Mouse (Mus musculus) gastrocnemius, postnatal 4 days (tissue): ENCODE measurements around the gene Zfp639. TPM values are rescaled to one million over a fixed set of nuclear protein-coding genes. Genes with fewer than 3 reads are reported as not detected.

Experiments
- DNase-seq, 2 experiments: peaks; one replicate each; pipeline ENCODE4 v3.0.0; 2021 to 2022; ENCODE audit warnings: low spot score in 2 of 2, mixed read lengths in 2 of 2
- long read RNA-seq, 2 experiments: library from polyadenylated mRNA; stranded (forward); transcript quantifications; one replicate each; pipeline ENCODE4 v2.0.0; 2021
- total RNA-seq, 2 experiments: library from RNA; stranded (reverse); gene quantifications; 2 replicates each; pipeline ENCODE4 v1.2.3; 2021

Zfp639 gene
- 10 to 100 TPM; 28.9 to 38.0 TPM for total RNA-seq
- long read RNA-seq, experiment 1, transcript Zfp639-202 (7 exons, 1,988 nt), result major isoform, 9 of 23 reads
- long read RNA-seq, experiment 1, transcript Zfp639-205 (7 exons, 2,211 nt), result minor isoform, 5 of 23 reads
- long read RNA-seq, experiment 1, partial matches to known transcripts, result 3 of 23 reads
- long read RNA-seq, experiment 1, other reads (novel, unspliced or antisense), result 5 of 23 reads
- long read RNA-seq, experiment 2, transcript Zfp639-202 (7 exons, 1,988 nt), result major isoform, 16 of 30 reads
- long read RNA-seq, experiment 2, partial matches to known transcripts, result 2 of 30 reads
- long read RNA-seq, experiment 2, other reads (novel, unspliced or antisense), result 10 of 30 reads

DNA sequence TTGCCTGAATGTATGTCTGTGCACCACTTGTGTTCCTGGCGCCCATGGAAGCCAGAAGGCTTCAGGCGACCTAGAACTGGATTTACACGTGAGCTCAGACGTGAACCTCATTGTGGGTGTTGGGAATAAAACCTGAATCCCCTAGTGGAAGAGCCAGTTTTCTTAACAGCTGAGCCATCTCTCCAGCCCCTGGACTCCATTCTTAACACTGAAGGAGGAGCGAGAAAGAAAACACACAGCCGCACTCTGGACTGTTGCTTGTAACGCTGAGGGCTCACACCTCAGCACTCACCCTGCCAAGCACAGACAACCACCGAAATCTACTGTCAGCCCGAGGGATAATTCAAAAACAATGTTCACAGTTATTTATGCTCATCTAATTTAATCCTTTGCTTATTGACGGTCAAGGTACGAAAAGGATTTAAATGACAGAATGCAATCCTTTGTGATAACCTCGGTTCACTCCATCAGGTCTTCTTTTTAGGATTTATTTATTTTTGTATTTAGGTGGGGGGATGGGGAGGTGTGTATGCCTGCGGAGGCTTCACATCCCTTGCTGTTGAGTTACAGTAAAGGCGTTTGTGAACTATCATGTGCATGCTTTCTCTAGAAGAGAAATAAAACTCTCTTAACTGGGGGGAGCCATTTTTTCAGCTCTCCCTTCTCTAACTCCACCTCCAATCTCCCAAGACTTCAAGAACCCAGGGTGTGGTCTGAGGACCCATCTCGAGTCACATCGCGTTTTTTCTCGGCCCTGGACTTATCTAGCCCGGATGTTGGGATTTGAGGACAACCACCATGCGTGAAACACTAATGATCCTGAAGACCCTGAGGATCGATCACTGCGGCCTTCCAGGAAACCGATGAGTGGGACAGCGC is at the start of gene Zfp639:
TSS of gene Zfp639 (plus strand) at position 764 of the 879 bp plus-strand sequence.
- DNase-seq, result no peak

DNA sequence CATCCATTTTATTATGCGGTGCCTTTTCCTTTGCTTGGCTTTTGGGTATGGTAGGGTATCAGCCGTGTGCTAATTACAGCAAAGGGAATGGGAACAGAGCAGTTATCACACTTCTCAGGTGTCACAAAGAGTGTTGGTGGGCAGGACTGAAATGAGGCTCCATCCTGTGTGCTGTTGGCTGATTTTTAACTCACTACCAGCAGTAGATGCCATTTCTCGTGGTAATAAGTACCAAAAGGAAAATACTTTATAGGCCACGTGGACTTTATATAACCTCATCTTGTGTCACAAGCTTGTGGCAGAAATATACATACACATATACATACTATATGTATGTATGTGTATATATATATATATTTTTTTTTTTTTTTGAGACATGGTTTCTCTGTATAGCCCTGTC is 42.7 kb upstream of the Zfp639 start:
- DNase-seq, result no peak

GRCm38 (mm10) chr3:32468411-32468810 is 41.6 kb upstream of the Zfp639 start:
- DNase-seq, result no peak

DNA sequence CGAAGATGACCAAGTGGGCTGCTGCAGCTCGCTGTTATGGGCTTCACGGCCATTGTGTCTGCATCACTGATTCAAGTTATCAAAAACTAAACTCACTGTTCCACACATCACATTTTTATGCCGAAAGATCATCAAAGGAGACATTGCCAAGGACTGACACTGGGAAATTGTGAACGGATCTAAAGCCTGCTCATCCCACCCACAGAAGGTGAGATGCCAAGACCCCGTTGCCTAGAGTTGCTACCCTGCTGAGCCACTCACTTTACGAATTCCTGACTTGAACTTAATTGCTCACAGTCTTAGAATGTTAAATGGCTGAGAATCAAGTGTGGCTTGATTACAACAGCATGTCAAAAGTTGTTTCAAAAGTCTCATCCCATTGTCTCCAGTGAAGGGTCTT is 39.6 kb upstream of the Zfp639 start:
- DNase-seq, result no peak

GRCm38 (mm10) chr3:32471098-32471497 is 39.0 kb upstream of the Zfp639 start:
- DNase-seq, result no peak

GRCm38 (mm10) chr3:32472191-32472900 is 37.7 kb upstream of the Zfp639 start:
- no peak for DNase-seq

GRCm38 (mm10) chr3:32473184-32473583 is 36.9 kb upstream of the Zfp639 start:
- DNase-seq, result no peak

DNA sequence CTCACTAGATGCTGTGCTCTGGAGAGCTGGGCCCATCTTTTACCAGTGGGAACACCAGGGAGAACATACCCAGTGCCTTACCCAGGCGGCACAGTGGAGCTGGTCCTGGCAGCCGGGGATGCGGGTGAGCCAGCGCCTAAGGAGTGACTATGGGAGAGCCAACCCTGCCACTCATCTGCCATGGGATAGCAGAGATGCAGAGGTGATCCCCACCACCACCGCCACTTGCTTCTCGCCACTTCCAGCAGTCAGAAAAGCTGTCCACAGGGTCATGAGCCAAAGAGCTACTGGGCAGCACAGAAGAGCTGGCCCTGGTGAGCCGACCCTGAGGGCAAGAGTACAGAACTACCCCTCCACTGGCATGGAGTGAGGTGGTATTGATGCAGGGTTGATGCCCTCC is 30.1 kb upstream of the Zfp639 start:
- DNase-seq, result no peak

DNA sequence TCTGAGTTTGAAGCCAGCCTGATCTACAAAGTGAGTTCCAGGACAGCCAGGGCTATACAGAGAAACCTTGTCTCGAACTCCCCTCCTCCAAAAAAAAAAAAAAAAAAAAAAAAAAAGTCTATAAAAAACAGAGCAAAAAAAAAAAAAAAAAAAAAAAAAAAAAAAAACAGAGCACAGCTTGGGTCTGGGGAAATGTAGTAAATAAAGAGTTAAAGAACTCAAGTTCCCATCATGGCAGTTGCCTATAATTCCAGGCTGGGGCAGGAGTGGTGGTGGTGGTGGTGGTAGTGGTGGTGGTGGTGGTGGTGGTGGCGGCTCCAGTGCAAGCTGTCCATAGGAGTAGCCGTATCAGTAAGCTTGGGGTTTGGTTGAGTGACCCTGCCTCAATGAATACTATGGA is 27.0 kb upstream of the Zfp639 start:
- no peak for DNase-seq

DNA sequence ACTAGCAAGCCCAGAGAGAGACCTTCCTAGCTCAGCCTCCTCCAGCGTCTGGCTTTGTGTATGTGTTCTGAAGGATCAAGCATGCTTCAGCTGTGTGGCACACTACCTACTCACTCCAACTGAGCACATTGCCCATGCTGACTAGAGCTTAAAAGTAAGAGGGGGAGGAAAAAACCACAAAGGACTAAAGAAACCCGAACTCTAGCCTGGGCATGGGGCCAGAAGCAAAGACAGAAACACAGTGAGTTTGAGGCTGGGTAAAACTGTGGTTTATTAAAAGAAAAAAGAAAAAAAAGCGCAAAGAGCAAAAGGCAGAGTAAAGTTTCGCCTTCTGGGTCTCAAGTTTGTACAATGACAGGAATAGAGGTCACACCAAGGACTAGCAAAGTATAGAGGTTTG is 23.5 kb upstream of the Zfp639 start:
- DNase-seq, result no peak

DNA sequence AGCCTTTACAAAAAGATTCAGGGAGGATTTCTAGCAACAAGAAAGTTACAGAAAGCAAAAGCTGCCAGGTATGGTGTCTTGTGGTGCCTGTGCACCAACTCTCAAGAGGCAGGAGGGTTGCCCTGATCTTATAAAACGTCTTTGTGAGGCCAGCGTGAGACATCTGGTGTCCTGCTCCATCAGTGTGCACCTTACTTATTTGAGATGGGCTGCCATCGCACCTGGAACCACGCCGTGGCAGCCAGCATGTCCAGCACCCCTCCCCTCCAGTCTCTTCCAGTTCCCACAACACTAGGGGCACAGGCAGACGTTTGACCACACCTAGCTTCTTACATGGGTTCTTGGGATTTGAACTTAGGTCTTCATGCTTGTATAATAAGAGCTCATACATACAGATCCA is 21.9 kb upstream of the Zfp639 start:
- no peak for DNase-seq

GRCm38 (mm10) chr3:32490076-32490927 is 19.8 kb upstream of the Zfp639 start:
- no peak for DNase-seq

GRCm38 (mm10) chr3:32490928-32491315 is 19.1 kb upstream of the Zfp639 start:
- no peak for DNase-seq

DNA sequence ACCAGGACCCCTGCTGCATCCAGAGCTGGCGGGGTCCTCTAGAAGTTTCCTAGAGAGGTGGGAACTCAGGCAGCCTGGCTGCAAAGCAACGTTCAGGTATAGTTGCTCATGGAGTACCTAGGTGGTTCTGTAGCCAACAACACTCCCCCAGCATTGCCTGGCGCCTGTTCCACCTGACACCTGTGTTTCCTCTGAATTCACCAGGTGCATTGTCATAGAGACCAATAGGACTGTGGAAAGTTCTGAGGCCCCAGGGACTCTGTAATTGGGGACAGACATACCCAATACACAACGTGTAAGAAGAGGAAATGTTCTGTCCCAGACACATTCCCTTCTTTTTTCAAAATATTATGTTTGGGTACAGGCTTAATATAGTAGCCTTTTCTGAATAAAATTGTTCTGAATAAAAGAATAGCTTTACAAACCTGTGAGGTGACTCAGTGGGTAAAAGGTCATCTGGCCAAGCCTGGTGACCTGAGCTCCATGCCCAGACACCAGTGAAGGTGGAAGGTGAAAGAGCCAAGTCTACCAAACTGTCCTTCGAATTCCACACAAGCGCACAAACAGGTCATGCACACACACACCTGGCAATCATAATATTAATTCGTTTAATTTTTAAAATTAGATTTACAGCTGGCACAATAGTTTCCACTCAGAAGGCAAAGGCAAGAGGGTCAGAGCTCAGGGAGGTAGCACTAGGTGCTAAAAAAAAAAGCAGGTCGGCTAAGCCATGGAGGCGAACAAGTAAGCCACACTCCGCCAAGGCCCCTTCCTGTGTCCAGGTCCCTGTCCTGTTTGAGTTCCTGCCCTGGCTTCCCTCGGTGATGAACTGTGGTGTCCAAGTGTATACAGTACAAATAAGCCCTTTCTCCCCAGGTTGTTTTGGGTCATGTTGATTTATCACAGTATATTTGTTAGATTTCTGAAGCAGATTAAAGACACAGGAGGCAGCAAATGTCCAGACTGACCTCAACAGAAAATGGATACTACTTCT is 17.7 kb upstream of the Zfp639 start, which contains the start of gene Kcnmb3:
TSS of gene Kcnmb3 (minus strand) at position 135 of the 994 bp plus-strand sequence.
- DNase-seq, result no peak

- DNase-seq, result no peak
Measured at GRCm38 (mm10) chr3:32494387-32495087, 15.5 kb upstream of the Zfp639 start.

DNA sequence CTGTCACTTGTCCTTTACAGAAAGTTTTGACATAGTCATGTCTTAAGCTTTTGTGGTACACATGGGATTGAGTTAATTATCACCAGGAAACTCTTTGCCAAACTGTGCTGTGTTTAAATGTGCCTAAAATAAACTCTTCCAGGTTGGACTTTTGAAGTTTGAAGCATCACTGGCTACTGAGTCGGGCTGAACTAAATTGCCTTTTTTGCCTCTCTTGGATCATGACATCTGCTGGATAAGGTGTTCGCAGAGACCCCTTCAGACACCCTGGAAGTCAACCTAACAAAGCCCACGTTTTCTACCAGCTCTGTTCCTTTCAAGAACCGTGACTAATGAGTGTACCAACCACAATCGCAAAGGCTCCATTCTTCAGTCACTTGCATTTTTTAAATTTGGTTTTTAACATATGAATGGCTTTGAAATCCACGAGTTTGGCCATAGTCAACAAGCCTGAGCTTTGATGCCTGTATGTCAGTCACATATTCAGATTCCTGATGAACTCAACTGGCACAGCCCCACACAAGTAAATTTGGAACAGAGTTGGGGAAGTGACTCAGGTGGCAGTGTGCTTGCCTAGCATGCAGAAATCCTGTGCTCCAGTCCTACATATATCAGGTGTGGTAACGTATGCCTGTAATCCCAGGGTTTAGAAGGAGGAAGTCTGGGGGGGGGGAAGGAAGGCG is 14.8 kb upstream of the Zfp639 start:
- no peak for DNase-seq

GRCm38 (mm10) chr3:32495856-32496710 is 14.0 kb upstream of the Zfp639 start:
- no peak for DNase-seq
